ENCODE assay signal across 9 mouse cellular contexts in genomic region chrX:12129828-12130809, GRCm38 (mm10). TPM values are rescaled to one million over a fixed set of nuclear protein-coding genes. Genes with fewer than 3 reads are reported as not detected.
DNase-seq lines count a peak whose midpoint lies in the region; ATAC-seq lines count a peak whose summit lies in the region.
"Had no signal": no experiment of that assay in that cellular context is flagged by ENCODE, and none has a peak within 500 bp of the region (broad histone marks: within the 10 kb centered on the region; RNA-seq: fewer than 3 reads in every experiment).

No protein-coding gene starts in this region.

- H3K27me3 ChIP-seq in lung, embryonic 15.5 days = peaks cover 85% of the 10 kb centered on the region
- peaks cover 100% of the 10 kb centered on the region for H3K27me3 ChIP-seq in limb, embryonic 10.5 days (ENCODE audit: low read depth, poor library complexity, severe bottlenecking)

- peak overlapping the region; percentile 73; the same call in 1 of the 2 replicates for H3K4me2 ChIP-seq in lung, embryonic 15.5 days

- no peak overlapping the region for H3K4me3 ChIP-seq in lung, embryonic 15.5 days
- no peak overlapping the region for H3K4me3 ChIP-seq in limb, embryonic 10.5 days

- no peak overlapping the region; the same call in 1 of the 2 replicates for H3K27ac ChIP-seq in lung, embryonic 15.5 days
- peak overlapping the region; percentile 27; the same call in 1 of the 2 replicates for H3K27ac ChIP-seq in limb, embryonic 10.5 days

- H3K36me3 ChIP-seq in lung, embryonic 15.5 days = no peaks in the 10 kb centered on the region
- H3K36me3 ChIP-seq in limb, embryonic 10.5 days = no peaks in the 10 kb centered on the region
- H3K36me3 ChIP-seq: forebrain, embryonic 12.5 days had no signal

- H3K9me3 ChIP-seq in lung, embryonic 15.5 days = no peaks in the 10 kb centered on the region
- H3K9me3 ChIP-seq in limb, embryonic 10.5 days (replicated peaks) = no peaks in the 10 kb centered on the region
- H3K9me3 ChIP-seq: forebrain, embryonic 12.5 days had no signal

- H3K9ac ChIP-seq in lung, embryonic 15.5 days = no peak overlapping the region

- peak; percentile 92 for DNase-seq in heart, adult 11 months
- DNase-seq in heart, postnatal 14 days = no peak
- DNase-seq in lung, postnatal 14 days = no peak
- DNase-seq in B cell, adult 2 months = peak; percentile 59 to 60
- DNase-seq in limb, embryonic 10.5 days (ENCODE audit: low spot score) = peak; percentile 36
- no peak for DNase-seq in right cerebral cortex, postnatal 25 days
- DNase-seq in gastrocnemius, postnatal 36 days = no peak

- WGBS in lung, embryonic 15.5 days = 40% methylated on average over 14 of the region's 14 CpGs
- 8% methylated on average over 14 of the region's 14 CpGs for WGBS in limb, embryonic 10.5 days

- no peak for ATAC-seq in lung, embryonic 15.5 days (ENCODE audit: borderline replicate concordance, extremely low read depth, low FRiP score, low TSS enrichment)

- H3K4me1 ChIP-seq in lung, embryonic 15.5 days = peaks cover 59% of the 10 kb centered on the region
- peaks cover 88% of the 10 kb centered on the region for H3K4me1 ChIP-seq in limb, embryonic 10.5 days

- intact Hi-C loops in heart, postnatal 14 days (cut with DNase I) = loop anchor here (5.0 kb wide), 1 partner anchor 128 kb away; no protein-coding TSS in a partner anchor
- intact Hi-C loops in gastrocnemius, postnatal 36 days (cut with DNase I) = loop anchor here (5.0 to 10.0 kb wide), 2 partner anchors 43 to 495 kb away; no protein-coding TSS in a partner anchor

RNA-seq across cellular contexts. Expression of gene Bcor, which starts 30.0 kb away (rescaled TPM):
- total RNA-seq in heart, postnatal 14 days (2021) = 10 to 100 TPM; 24.4 to 25.8 TPM
- polyA plus RNA-seq in lung, embryonic 15.5 days (2015; fragmentation: Nextera tagmentation; extraction: Ambion mirVana) = 20.1 and 20.8 TPM in 2 replicates
- polyA plus RNA-seq in limb, embryonic 10.5 days (2016; fragmentation: Nextera tagmentation; extraction: Ambion mirVana) = 20.7 and 26.5 TPM in 2 replicates
- total RNA-seq in gastrocnemius, postnatal 36 days (2021) = 10 to 100 TPM; 10.4 to 14.4 TPM

Comparison
In these comparisons a context has a peak if more than half of its experiments do, and no peak if none do; other contexts are left out.
1. DNase-seq: peak in heart, adult 11 months (single experiment), B cell, adult 2 months (2 of 2) and limb, embryonic 10.5 days (single experiment); none in heart, postnatal 14 days (0 of 2), lung, postnatal 14 days (single experiment), right cerebral cortex, postnatal 25 days (single experiment) and gastrocnemius, postnatal 36 days (0 of 2).